Mouse (Mus musculus): ENCODE data around the gene Slc17a4.

Slc17a4 gene

GRCm38 (mm10) chr13:23914376-23915167 is at the start of gene Slc17a4:
TSS of gene Slc17a4 (minus strand) at chr13:23915009.
- no peak for DNase-seq (ENCODE audit: low spot score)

GRCm38 (mm10) chr13:23959776-23960175 is 45.0 kb upstream of the Slc17a4 start:
- no peak for DNase-seq (ENCODE audit: low spot score)

GRCm38 (mm10) chr13:23950928-23951327 is 36.1 kb upstream of the Slc17a4 start:
- DNase-seq (ENCODE audit: low spot score) = no peak

- peak; percentile 62 for DNase-seq (ENCODE audit: low spot score)
These were observed 34.9 kb upstream of the Slc17a4 start for GRCm38 (mm10) chr13:23949484-23950246.

GRCm38 (mm10) chr13:23946254-23946653 is 31.4 kb upstream of the Slc17a4 start:
- no peak for DNase-seq (ENCODE audit: low spot score)

GRCm38 (mm10) chr13:23942861-23943260 is 28.1 kb upstream of the Slc17a4 start:
- peak; percentile 23 for DNase-seq (ENCODE audit: low spot score)

GRCm38 (mm10) chr13:23940291-23940690 is 25.5 kb upstream of the Slc17a4 start:
- DNase-seq (ENCODE audit: low spot score) = no peak

GRCm38 (mm10) chr13:23938699-23939098 is 23.9 kb upstream of the Slc17a4 start:
- no peak for DNase-seq (ENCODE audit: low spot score)

GRCm38 (mm10) chr13:23934211-23934520 is 19.4 kb upstream of the Slc17a4 start, which contains the start of gene Hist1h2aa:
TSS of gene Hist1h2aa (plus strand) at chr13:23934462.
- DNase-seq (ENCODE audit: low spot score) = no peak

GRCm38 (mm10) chr13:23933421-23934210 is 18.8 kb upstream of the Slc17a4 start, which contains the start of gene Hist1h2ba:
TSS of gene Hist1h2ba (minus strand) at chr13:23934156.
- no peak for DNase-seq (ENCODE audit: low spot score)

GRCm38 (mm10) chr13:23930904-23931303 is 16.1 kb upstream of the Slc17a4 start:
- DNase-seq (ENCODE audit: low spot score) = no peak

- no peak for DNase-seq (ENCODE audit: low spot score)
These were observed 15.7 kb upstream of the Slc17a4 start for GRCm38 (mm10) chr13:23930461-23930860.

GRCm38 (mm10) chr13:23928637-23929036 is 13.8 kb upstream of the Slc17a4 start:
- DNase-seq (ENCODE audit: low spot score) = no peak

- no peak for DNase-seq (ENCODE audit: low spot score)
These were observed 11.0 kb upstream of the Slc17a4 start for GRCm38 (mm10) chr13:23925792-23926191.

GRCm38 (mm10) chr13:23917674-23918073 is 2.9 kb upstream of the Slc17a4 start:
- no peak for DNase-seq (ENCODE audit: low spot score)

GRCm38 (mm10) chr13:23916132-23916531 is 1.3 kb upstream of the Slc17a4 start:
- peak; percentile 24 for DNase-seq (ENCODE audit: low spot score)

- DNase-seq (ENCODE audit: low spot score) = peak; percentile 24
These were observed 960 bp downstream of the Slc17a4 start for GRCm38 (mm10) chr13:23913791-23914306.

- no peak for DNase-seq (ENCODE audit: low spot score)
These were observed 3.5 kb downstream of the Slc17a4 start for GRCm38 (mm10) chr13:23911335-23911734.

- DNase-seq (ENCODE audit: low spot score) = no peak
These were observed 4.7 kb downstream of the Slc17a4 start for GRCm38 (mm10) chr13:23910121-23910520.

- DNase-seq (ENCODE audit: low spot score) = no peak
These were observed 7.9 kb downstream of the Slc17a4 start for GRCm38 (mm10) chr13:23906906-23907305.

- no peak for DNase-seq (ENCODE audit: low spot score)
These were observed 16.6 kb downstream of the Slc17a4 start for GRCm38 (mm10) chr13:23898242-23898641.

GRCm38 (mm10) chr13:23893269-23893593 is 21.6 kb downstream of the Slc17a4 start:
- DNase-seq (ENCODE audit: low spot score) = peak; percentile 48

All from embryo, embryonic 10.5 days (tissue).